Mouse (Mus musculus) midbrain, embryonic 11.5 days (tissue): ENCODE data around the gene Olfr463. TPM values are rescaled to one million over a fixed set of nuclear protein-coding genes. Genes with fewer than 3 reads are reported as not detected.

Source experiments
- ATAC-seq: fragments of 200-750 bp; cut with Nextera tagmentation; 2 replicates; pipeline ENCODE4 v1.8.0; 2017; ENCODE audit warnings: moderate TSS enrichment, moderate library complexity; ENCODE audit not compliant: low FRiP score
- DNase-seq: peaks from one replicate; pipeline ENCODE4 v3.0.0; 2015; ENCODE audit warnings: low spot score; ENCODE audit errors: missing footprints
- H3K27ac ChIP-seq: fragments of 300-500 bp; sonication (generic); 2 replicates; pipeline ENCODE4 v1.5.1; 2014; ENCODE audit warnings: low read depth, low read length
- H3K27me3 ChIP-seq: fragments of 300-500 bp; sonication (generic); 2 replicates; pipeline ENCODE4 v1.6.1; 2014; ENCODE audit warnings: mild to moderate bottlenecking, low read length, moderate library complexity, mixed read lengths; ENCODE audit not compliant: control insufficient read depth, insufficient read depth
- H3K36me3 ChIP-seq: fragments of 300-500 bp; sonication (generic); 2 replicates; pipeline ENCODE4 v1.6.1; 2014; ENCODE audit warnings: mild to moderate bottlenecking, low read length, moderate library complexity, mixed read lengths; ENCODE audit not compliant: control insufficient read depth, insufficient read depth
- H3K4me1 ChIP-seq: fragments of 300-500 bp; sonication (generic); 2 replicates; pipeline ENCODE4 v1.6.1; 2014; ENCODE audit warnings: low read length; ENCODE audit not compliant: control insufficient read depth, insufficient read depth
- H3K4me2 ChIP-seq: fragments of 300-500 bp; sonication (generic); 2 replicates; pipeline ENCODE4 v1.6.1; 2014; ENCODE audit warnings: mild to moderate bottlenecking, moderate library complexity
- H3K4me3 ChIP-seq: fragments of 300-500 bp; sonication (generic); 2 replicates; pipeline ENCODE4 v1.5.1; 2014; ENCODE audit warnings: low read depth, low read length
- H3K9ac ChIP-seq: fragments of 300-500 bp; sonication (generic); 2 replicates; pipeline ENCODE4 v1.6.1; 2014; ENCODE audit warnings: low read length
- H3K9me3 ChIP-seq: fragments of 300-500 bp; sonication (generic); 2 replicates; pipeline ENCODE4 v1.6.1; 2016; ENCODE audit warnings: low read length; ENCODE audit not compliant: control insufficient read depth
- WGBS: fragments of 180-500 bp; shearing (Covaris S2); extraction: QIAGEN DNeasy Blood & Tissue Kit; methylation state at CpG from one replicate; pipeline ENCODE4 v1.1.7; 2014; 5-methylcytosine and 5-hydroxymethylcytosine counted together
- polyA plus RNA-seq: library from polyadenylated mRNA; unstranded; fragments of >200 nt; fragmentation: Nextera tagmentation; extraction: Ambion mirVana; gene quantifications from 2 replicates; pipeline ENCODE4 v1.2.1, GENCODE M21; 2014

The Olfr463 gene
- polyA plus RNA-seq, 1 experiment from 2014 or later, result not detected

GRCm38 (mm10) chr11:87859273-87859672 is 37.9 kb downstream of the Olfr463 start:
- Histone ChIP-seq H3K4me3 (no peak overlapping the region), H3K4me2 (no peak overlapping the region), H3K9ac (no peak overlapping the region), H3K27ac (no peak overlapping the region), H3K36me3 (0 out of 2 replicates have a peak, but pooled peaks cover 5% of the 10 kb centered on the region), H3K9me3 (no peaks in the 10 kb centered on the region), H3K27me3 (no peaks in the 10 kb centered on the region), H3K4me1 (no peaks in the 10 kb centered on the region)
- WGBS, result 91% methylated on average over 11 of the region's 11 CpGs
- DNase-seq, result no peak
- no peak for ATAC-seq

- Histone ChIP-seq H3K36me3 (0 out of 2 replicates have a peak, but pooled peaks cover 5% of the 10 kb centered on the region), H3K9ac (no peak overlapping the region), H3K4me3 (no peak overlapping the region), H3K27me3 (no peaks in the 10 kb centered on the region), H3K27ac (no peak overlapping the region), H3K4me1 (no peaks in the 10 kb centered on the region; the same call in none of the 2 replicates), H3K4me2 (no peak overlapping the region), H3K9me3 (no peaks in the 10 kb centered on the region)
- DNase-seq (no peak), ATAC-seq (no peak)
- 93% methylated on average over 7 of the region's 7 CpGs for WGBS
Observed at GRCm38 (mm10) chr11:87854550-87854949, 42.6 kb downstream of the Olfr463 start.

DNA sequence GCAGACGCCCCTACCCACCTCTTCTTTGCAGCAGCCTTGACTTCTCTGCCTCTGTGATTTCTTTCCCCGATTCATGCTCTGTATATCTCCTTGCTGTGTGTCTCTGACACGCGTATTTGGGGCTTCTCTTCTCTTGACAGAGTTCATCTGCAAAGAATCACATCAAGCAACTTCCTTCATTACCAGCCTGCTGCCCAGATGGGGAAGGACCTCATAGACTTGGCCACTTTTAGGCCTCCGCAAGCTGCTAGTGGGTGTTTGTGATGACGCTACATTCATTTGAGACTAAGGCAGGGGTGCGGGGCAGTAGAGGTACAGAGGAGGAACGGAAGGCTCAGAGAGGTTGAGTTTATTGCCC is 43.6 kb downstream of the Olfr463 start:
- no peak overlapping the region for H3K27ac ChIP-seq
- no peaks in the 10 kb centered on the region; the same call in none of the 2 replicates for H3K4me1 ChIP-seq
- H3K4me3 ChIP-seq, result peak overlapping the region; percentile 61
- ATAC-seq, result peak; percentile 46; the same call in 1 of the 2 replicates
- H3K4me2 ChIP-seq, result peak overlapping the region; percentile 50
- H3K9ac ChIP-seq, result peak overlapping the region; percentile 52
- 0 out of 2 replicates have a peak, but pooled peaks cover 5% of the 10 kb centered on the region for H3K36me3 ChIP-seq
- no peaks in the 10 kb centered on the region for H3K9me3 ChIP-seq
- no peaks in the 10 kb centered on the region for H3K27me3 ChIP-seq
- WGBS, result 45% methylated on average over 8 of the region's 8 CpGs
- DNase-seq, result no peak

DNA sequence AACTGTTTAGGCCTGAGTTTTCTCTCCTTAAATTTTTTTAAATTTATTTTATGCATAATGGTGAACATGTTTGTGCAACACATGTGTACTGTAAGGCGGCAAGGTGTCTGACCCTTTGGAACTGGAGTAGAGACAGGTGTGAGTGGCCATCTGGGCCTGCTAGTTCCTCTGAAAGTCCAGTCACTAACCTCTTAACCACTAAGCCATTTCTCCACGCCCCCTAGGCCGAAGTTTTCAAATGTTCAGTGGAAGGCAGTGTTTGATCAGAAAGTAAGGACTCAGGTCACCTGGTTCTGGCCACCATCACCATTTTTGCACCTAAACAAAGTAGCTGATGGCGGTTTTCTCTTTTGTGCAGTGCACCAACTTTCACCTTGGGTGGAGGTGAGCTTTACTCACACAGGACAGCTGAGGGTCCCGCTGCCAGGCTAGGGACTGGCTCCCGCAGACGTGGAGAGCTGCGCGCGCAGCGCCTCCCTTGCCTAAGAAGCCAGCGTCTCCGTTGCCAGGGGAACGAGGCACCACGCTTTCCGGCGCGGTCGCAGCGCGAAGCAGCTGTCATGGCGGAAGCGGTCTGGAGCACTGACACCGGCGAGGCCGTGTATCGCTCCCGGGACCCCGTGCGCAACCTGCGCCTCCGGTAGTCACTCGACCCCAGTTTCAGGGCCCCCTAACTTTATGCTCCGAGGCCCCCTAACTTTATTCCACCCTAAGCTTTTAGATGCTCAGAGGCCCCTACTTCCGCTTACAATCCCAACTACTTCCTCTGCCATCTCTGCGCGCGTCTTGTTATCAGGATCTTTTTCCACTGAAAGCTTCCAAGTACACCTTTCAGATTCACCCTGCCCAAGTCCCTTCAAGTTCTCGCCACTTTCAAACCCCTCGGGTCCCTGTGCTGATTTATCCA is 44.2 kb downstream of the Olfr463 start, which contains the start of gene Mks1:
Gene Mks1, plus strand, starts transcription at position 526 of the 907 bp plus-strand sequence.
- H3K9ac ChIP-seq, result peak within 1 kb of the TSS; percentile 52
- H3K4me2 ChIP-seq, result peak within 1 kb of the TSS; percentile 50
- WGBS, result 4% methylated on average over 40 of the region's 40 CpGs

DNA sequence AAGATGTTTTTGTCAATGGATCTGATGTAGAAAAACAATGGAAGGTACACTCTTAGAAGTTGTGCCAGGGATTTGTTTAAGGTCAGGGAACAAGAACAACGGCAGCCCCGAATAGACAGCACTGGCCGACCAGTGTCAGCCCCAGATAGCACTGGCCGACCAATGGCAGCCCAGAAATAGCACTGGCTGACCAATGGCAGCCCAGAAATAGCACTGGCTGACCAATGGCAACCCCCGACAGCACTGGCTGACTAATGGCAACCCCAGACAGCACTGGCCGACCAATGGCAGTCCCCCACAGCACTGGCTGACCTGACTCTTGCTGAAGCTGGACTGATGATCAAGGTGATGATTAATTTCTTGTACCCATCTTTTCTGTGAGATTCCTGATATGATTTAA is 49.3 kb downstream of the Olfr463 start:
- Histone ChIP-seq H3K9me3 (no peaks in the 10 kb centered on the region), H3K4me1 (no peaks in the 10 kb centered on the region; the same call in 1 of the 2 replicates), H3K4me2 (no peak overlapping the region), H3K4me3 (no peak overlapping the region), H3K36me3 (no peaks in the 10 kb centered on the region), H3K27ac (no peak overlapping the region), H3K27me3 (no peaks in the 10 kb centered on the region), H3K9ac (no peak overlapping the region)
- DNase-seq (no peak), ATAC-seq (no peak)
- 68% methylated on average over 6 of the region's 6 CpGs for WGBS

More for the DNA sequence above, 44.2 kb downstream of the Olfr463 start, which contains the start of gene Mks1:
- DNase-seq (peak; percentile 99), ATAC-seq (peak; percentile 97)
- Histone ChIP-seq H3K36me3 (0 out of 2 replicates have a peak, but pooled peaks cover 4% of the 10 kb centered on the region), H3K27ac (no peak within 1 kb of the TSS; the same call in 1 of the 2 replicates), H3K4me1 (no peaks in the 10 kb centered on the region; the same call in none of the 2 replicates), H3K9me3 (no peaks in the 10 kb centered on the region), H3K4me3 (peak within 1 kb of the TSS; percentile 61), H3K27me3 (no peaks in the 10 kb centered on the region)

DNA sequence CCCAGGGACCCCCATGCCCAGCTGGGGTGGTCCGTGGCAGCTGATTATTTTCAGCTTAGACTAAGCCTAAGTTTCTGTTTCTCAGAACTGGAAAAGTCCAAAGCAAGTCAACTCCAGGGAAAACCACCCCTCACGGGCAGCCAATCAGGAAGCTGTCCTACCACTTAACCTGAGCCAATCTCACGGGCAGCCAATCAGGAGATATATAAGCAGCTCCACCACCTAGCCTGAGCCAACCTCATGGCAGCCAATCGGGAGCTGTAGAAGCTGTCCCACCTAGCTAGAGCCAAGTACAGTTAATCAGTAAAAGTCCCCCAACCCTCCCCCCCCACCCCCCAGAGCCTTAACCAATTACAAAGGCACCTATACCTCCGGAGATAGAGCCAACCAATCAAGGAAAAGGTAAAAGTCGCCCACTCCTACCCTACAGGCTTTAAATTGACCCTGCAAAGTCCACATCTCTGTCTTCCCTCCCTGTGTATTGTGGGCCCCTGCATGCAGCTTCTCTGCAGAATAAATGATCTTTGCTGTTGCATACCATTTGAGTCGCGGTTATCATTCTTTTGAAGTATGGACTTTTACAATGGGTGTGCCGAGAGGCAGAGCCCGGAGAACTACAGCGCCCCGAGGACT is 50.1 kb downstream of the Olfr463 start:
- no peaks in the 10 kb centered on the region for H3K36me3 ChIP-seq
- H3K4me3 ChIP-seq, result no peak overlapping the region
- WGBS, result 86% methylated on average over 12 of the region's 12 CpGs
- H3K4me1 ChIP-seq, result no peaks in the 10 kb centered on the region
- DNase-seq (no peak), ATAC-seq (no peak)
- H3K9ac ChIP-seq, result no peak overlapping the region
- H3K9me3 ChIP-seq, result no peaks in the 10 kb centered on the region
- H3K4me2 ChIP-seq, result no peak overlapping the region
- no peak overlapping the region for H3K27ac ChIP-seq
- H3K27me3 ChIP-seq, result no peaks in the 10 kb centered on the region

Other genes with a start within 250 kb of the Olfr463 start
- 0.61 and 2.0 TPM in 2 replicates for gene Rnf43, start 234.7 kb downstream of the Olfr463 start, polyA plus RNA-seq
- gene Supt4a, start 159.8 kb downstream of the Olfr463 start, polyA plus RNA-seq, result 148 and 163 TPM in 2 replicates
- gene Tspoap1, start 136.8 kb downstream of the Olfr463 start, polyA plus RNA-seq, result 7.0 and 9.0 TPM in 2 replicates
- gene Mpo, start 103.8 kb downstream of the Olfr463 start, polyA plus RNA-seq, result 2.6 and 2.9 TPM in 2 replicates
- gene Lpo, start 69.1 kb downstream of the Olfr463 start, polyA plus RNA-seq, result 0.27 and 0.57 TPM in 2 replicates
- 11.0 and 12.1 TPM in 2 replicates for gene Mks1, start 44.2 kb downstream of the Olfr463 start, polyA plus RNA-seq
- gene Epx, start 21.9 kb downstream of the Olfr463 start, polyA plus RNA-seq, result not detected in 2 replicates
- gene Olfr462, start 5.1 kb downstream of the Olfr463 start, polyA plus RNA-seq, result not detected in 2 replicates
- gene Olfr464, start 23.6 kb upstream of the Olfr463 start, polyA plus RNA-seq, result not detected in 2 replicates
- gene Dynll2, start 90.1 kb upstream of the Olfr463 start, polyA plus RNA-seq, result 20.5 and 22.6 TPM in 2 replicates
- 533 and 541 TPM in 2 replicates for gene Srsf1, start 150.0 kb upstream of the Olfr463 start, polyA plus RNA-seq
- 82.5 and 83.6 TPM in 2 replicates for gene Vezf1, start 170.9 kb upstream of the Olfr463 start, polyA plus RNA-seq
- gene Cuedc1, start 200.7 kb upstream of the Olfr463 start, polyA plus RNA-seq, result 16.5 and 17.0 TPM in 2 replicates